Mouse (Mus musculus): ENCODE data around the gene Eepd1. TPM values are rescaled to one million over a fixed set of nuclear protein-coding genes. Genes with fewer than 3 reads are reported as not detected.
"Not testable (repeated sequence)": the region's sequence is repeated elsewhere in the genome, so short reads cannot be mapped to it uniquely, and the experiment has no call there.

Eepd1 gene
- total RNA-seq (2015): 7.0 and 7.4 TPM in 2 replicates
- 16.9 and 20.5 TPM in 2 replicates for total RNA-seq (2017)

DNA sequence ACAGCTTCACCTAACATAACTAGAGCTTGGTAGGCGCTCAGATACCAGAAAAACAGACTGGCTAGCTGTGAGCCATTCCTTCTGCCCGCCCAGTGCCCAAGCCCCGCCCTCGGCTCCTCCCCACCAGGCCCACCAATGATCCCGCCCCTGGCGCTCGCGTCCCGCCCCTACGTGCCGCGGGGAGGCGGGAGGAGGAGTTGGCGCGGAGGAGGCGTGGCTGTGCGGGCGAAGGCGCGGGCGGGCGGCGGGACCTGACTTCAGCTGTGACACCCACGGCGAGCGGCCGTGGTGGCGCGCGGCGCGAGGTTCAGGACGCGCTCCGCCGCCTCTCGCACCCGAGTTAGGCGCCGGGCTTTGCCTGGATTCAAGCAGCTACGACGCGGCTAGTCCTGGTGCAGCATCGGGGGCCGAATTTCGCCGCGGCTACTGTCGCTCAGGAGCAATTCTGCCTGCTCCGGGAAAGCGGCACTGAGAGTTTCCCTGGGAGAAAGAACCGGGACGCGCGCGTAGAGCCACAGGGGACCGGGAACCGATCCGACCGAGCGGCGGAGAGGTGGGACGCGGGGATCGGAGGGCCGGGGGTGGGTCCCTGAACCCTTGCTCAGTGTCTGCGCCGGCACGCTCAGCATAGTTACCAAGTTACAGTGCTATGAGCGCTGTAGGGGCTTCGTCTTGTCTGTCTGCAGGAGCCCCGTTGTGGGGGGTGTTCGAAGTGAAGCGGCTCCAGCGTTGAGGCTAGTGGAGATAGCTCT is at the start of gene Eepd1:
Gene Eepd1 (plus strand): TSS at position 204 of the 752 bp plus-strand sequence.
- peak; percentile 85 for ATAC-seq (ENCODE audit: poor library complexity, severe bottlenecking)

GRCm38 (mm10) chr9:25438836-25439235 is 42.5 kb upstream of the Eepd1 start:
- no peak for ATAC-seq (ENCODE audit: poor library complexity, severe bottlenecking)

- ATAC-seq (ENCODE audit: poor library complexity, severe bottlenecking): not testable (repeated sequence)
Measured at GRCm38 (mm10) chr9:25440046-25440445, 41.3 kb upstream of the Eepd1 start.

DNA sequence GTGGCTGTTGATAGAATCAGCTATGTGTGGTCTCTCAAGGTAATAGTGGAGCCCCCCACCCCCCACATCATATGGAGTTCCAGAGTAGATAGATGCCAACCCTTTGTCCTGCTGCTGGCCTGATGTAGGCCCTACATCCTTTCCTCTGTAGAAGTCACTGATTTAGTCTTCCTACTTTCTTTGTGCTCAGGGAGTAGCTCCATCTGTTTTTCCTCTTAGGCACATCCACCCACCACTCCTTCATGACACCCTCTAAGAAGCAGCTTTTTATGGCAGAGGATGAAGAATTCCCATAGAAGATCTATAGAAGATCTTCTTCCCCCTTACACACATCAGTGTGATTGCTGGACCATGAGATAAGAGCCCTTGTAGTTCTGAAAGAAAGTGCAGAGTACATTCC is 39.3 kb upstream of the Eepd1 start:
- no peak for ATAC-seq (ENCODE audit: poor library complexity, severe bottlenecking)

DNA sequence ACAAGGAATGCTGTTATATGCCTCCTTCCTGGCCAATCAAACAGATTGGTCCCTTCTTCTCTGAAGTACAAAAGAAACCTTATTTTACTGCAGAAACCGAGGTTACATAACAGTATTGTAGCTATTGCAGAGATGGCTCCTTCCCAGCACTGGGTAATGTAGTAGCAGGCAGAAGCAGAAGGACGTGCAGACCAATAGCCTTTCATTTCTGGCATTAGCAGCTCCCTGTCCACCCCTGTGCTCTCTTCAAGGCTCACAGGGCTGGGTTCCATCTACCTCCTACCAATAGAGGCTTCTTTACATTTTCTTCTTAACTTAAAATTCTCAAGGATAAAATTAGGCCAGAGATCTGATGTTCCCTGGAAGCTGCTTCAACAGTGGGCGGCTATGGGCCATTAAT is 38.3 kb upstream of the Eepd1 start:
- ATAC-seq (ENCODE audit: poor library complexity, severe bottlenecking): no peak

GRCm38 (mm10) chr9:25443546-25443945 is 37.8 kb upstream of the Eepd1 start:
- no peak for ATAC-seq (ENCODE audit: poor library complexity, severe bottlenecking)

DNA sequence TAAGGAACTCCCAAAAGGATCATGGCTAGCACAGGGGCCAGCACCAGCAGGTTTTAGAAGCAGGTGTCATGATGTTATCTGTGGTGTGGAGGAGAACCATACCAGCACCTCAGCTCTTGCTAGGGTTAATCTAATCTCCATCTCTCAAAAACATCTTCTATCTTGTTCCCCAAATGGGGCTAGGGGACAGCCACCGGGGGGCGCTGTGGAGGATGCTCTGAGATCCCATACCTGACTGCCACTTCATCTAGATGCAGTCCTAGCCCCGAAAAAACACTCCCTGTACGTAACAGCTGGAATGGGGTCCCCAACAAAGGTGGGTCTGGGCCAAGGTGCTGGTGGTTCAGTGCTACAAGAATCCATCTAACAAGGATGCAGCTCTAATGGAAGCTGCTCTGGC is 31.0 kb upstream of the Eepd1 start:
- peak; percentile 52; the same call in 1 of the 2 replicates for ATAC-seq (ENCODE audit: poor library complexity, severe bottlenecking)

- no peak for ATAC-seq (ENCODE audit: poor library complexity, severe bottlenecking)
Measured at GRCm38 (mm10) chr9:25455027-25455426, 26.3 kb upstream of the Eepd1 start.

GRCm38 (mm10) chr9:25460835-25461555 is 20.4 kb upstream of the Eepd1 start:
- ATAC-seq (ENCODE audit: poor library complexity, severe bottlenecking): no peak

GRCm38 (mm10) chr9:25464305-25464704 is 17.0 kb upstream of the Eepd1 start:
- ATAC-seq (ENCODE audit: poor library complexity, severe bottlenecking): no peak

GRCm38 (mm10) chr9:25479392-25480020 is 1.8 kb upstream of the Eepd1 start:
- ATAC-seq (ENCODE audit: poor library complexity, severe bottlenecking): no peak

DNA sequence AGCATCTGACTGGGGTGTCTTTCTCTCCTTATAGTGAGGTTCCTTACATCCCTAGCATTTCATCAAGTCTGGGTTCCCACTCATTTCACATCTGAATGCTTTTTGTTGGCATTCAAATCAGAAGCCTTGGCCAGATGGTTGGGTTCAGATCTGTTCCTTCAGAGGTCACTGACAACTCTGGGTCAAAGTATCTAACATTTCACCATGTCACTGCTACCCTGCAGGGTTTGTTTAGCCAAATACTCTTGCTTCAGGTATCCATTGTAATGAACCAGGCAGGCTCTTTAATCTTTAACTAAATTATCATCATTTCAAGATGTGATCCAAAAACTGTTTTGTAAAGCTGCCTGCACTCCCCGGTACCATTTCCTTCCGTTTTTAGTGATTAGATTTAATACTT is 671 bp upstream of the Eepd1 start:
- no peak for ATAC-seq (ENCODE audit: poor library complexity, severe bottlenecking)

DNA sequence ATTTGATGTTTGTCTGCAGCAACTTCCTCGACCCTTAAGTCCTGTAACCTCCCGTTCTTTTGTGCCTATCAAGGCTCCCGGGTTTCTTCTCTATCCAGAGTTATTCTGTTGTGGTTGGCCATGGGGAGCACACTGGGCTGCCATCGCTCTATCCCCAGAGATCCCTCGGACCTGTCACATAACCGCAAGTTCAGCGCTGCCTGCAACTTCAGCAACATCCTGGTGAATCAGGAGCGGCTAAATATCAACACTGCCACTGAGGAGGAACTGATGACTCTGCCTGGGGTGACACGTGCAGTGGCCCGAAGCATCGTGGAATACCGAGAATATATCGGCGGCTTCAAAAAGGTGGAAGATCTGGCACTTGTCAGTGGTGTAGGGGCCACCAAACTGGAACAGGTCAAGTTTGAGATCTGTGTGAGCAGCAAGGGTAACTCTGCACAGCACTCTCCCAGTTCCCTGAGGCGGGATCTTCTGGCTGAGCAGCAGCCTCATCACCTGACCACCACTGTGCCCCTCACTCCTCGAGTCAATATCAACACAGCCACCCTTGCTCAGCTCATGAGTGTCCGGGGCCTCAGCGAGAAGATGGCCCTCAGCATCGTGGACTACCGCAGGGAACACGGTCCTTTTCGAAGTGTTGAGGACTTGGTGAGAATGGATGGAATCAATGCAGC is 1.1 kb downstream of the Eepd1 start:
- ATAC-seq (ENCODE audit: poor library complexity, severe bottlenecking): peak; percentile 38

GRCm38 (mm10) chr9:25482999-25483347 is 1.6 kb downstream of the Eepd1 start:
- ATAC-seq (ENCODE audit: poor library complexity, severe bottlenecking): no peak

DNA sequence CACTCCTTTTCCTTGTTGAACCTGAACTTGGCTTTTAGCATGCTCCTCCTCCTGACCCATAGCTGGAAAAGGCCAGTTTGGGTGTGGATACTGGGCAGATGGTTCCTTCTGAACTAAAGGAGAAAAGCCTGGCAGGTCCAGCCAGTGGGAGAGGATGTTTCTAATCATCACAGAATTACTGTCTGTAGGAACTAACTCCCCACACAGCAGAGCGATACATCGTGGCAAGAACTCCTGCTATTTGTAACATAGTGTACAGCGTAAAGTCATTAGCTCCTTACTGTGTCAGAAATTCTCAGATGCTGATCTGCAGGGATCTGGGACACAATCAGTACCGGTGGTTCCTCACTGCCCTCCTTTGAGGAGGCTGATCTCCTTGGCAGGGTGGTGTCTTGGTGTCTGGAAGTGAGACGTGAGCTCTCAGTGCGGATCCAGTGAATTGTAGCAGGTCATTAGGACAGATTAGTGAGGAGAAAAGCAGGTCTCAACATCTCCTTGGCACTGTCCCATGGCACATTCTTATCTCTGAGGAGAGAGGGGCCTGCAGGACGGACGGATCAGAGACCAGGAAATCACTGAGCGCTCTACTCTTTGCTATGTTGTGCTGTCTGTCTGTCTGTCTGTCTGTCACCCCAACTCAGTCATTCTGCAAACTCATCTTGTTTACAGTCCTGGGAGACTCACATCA is 2.7 kb downstream of the Eepd1 start:
- no peak for ATAC-seq (ENCODE audit: poor library complexity, severe bottlenecking)

- ATAC-seq (ENCODE audit: poor library complexity, severe bottlenecking): no peak
Measured at GRCm38 (mm10) chr9:25484619-25484986, 3.3 kb downstream of the Eepd1 start.

- no peak for ATAC-seq (ENCODE audit: poor library complexity, severe bottlenecking)
Measured at GRCm38 (mm10) chr9:25485006-25485405, 3.7 kb downstream of the Eepd1 start.

DNA sequence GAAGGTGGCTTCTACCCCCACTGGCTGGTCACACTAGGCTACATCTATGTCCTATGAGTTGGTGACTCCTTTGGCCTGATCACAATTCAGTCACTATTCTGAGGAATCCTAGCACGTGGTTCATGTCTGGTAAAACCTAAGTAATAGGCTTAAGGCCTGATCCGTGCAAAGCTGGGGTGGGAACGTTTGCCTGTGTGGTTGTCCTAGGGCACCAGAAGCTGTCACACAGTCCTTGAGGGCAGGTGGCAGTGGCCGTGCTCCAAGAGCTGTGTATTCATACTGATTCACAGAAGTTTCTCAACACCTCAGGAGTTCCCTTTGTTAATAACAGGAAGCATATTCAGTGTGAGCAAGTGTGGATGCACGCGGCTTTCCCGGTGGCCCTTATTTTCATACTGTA is 4.1 kb downstream of the Eepd1 start:
- ATAC-seq (ENCODE audit: poor library complexity, severe bottlenecking): peak; percentile 39

GRCm38 (mm10) chr9:25486246-25486807 is 5.0 kb downstream of the Eepd1 start:
- ATAC-seq (ENCODE audit: poor library complexity, severe bottlenecking): peak; percentile 58

DNA sequence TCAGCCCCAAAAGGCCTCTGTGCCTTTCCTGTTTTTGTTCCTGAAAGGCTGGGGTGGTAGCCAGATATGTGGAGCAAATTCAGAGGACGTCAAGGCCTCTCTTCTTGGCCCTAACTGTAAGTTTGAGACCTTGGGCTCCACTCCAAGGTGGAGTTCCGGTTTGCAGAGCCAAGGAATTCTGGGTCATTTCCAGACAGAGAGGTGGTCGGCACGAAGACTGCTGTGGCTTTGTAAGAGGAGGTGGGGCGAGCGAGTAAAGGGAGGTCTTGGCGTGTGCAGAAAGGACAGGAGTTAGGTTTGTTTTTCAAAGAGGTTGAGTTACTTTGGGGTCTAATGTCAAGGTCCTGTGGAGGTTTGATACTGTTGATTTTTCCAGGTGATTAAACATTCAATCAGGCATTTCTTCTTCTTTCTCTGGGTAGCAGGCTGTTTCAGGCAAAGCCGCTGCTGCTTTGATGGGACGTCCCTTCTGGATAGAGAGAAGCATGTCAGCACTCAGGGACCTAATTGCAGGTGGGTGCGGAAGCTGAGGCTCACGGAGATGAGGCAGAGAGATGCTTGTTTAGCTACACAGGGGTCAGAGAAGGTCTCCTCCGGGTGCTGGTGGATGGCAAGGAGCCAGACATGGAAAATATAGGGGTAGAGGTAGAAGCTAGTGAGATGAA is 6.2 kb downstream of the Eepd1 start:
- no peak for ATAC-seq (ENCODE audit: poor library complexity, severe bottlenecking)
